In genomic region chr7:73527225-73527624, GRCm38 (mm10) we compare ENCODE assay signal across 24 mouse cellular contexts. TPM values are rescaled to one million over a fixed set of nuclear protein-coding genes. Genes with fewer than 3 reads are reported as not detected.
A peak's percentile ranks its signal among the peaks of the same experiment; 100 is the strongest.
DNase-seq lines count a peak whose midpoint lies in the region; ATAC-seq and TF ChIP-seq lines count a peak whose summit lies in the region.
"Had no signal": no experiment of that assay in that cellular context is flagged by ENCODE, and none has a peak within 500 bp of the region (broad histone marks: within the 10 kb centered on the region; RNA-seq: fewer than 3 reads in every experiment).

No protein-coding gene starts in this region.

- no peaks in the 10 kb centered on the region for H3K9me3 ChIP-seq in limb, embryonic 11.5 days (ENCODE audit: control insufficient read depth, low read length)
- H3K9me3 ChIP-seq in limb, embryonic 10.5 days (replicated peaks), result no peaks in the 10 kb centered on the region
- H3K9me3 ChIP-seq: embryonic facial prominence, embryonic 15.5 days; forebrain, embryonic 10.5 days; heart, embryonic 12.5 days had no signal

- no peak overlapping the region for H3K4me2 ChIP-seq in limb, embryonic 11.5 days (ENCODE audit: low read depth, severe bottlenecking)
- H3K4me2 ChIP-seq: embryonic facial prominence, embryonic 15.5 days; heart, embryonic 12.5 days; hindbrain, embryonic 14.5 days had no signal

- no peak for TF ChIP-seq CTCF in gastrocnemius, adult 2 months (IDR thresholded peaks at IDR 0.05)

- ATAC-seq in limb, embryonic 11.5 days (ENCODE audit: insufficient number of reproducible peaks, low FRiP score, low TSS enrichment, low read depth), result no peak
- peak; percentile 11; the same call in 1 of the 2 replicates for ATAC-seq in common myeloid progenitor, adult 5-6 weeks (replicated peaks; ENCODE audit: low read depth, poor library complexity, severe bottlenecking)
- 0 out of 2 replicates have a peak, but pooled peaks have one; percentile 25 for ATAC-seq in monocyte, adult 5-6 weeks (replicated peaks; ENCODE audit: insufficient number of reproducible peaks, low FRiP score, low TSS enrichment, poor library complexity, severe bottlenecking)
- ATAC-seq: intestine, embryonic 16.5 days had no signal

- H3K27ac ChIP-seq in gastrocnemius, adult 2 months, result peak overlapping the region; percentile 48
- H3K27ac ChIP-seq in limb, embryonic 11.5 days (replicated peaks; ENCODE audit: low read depth, low read length), result peak overlapping the region; percentile 22; the same call in 1 of the 2 replicates
- H3K27ac ChIP-seq in limb, embryonic 10.5 days, result no peak overlapping the region
- H3K27ac ChIP-seq: embryonic facial prominence, embryonic 15.5 days; forebrain, embryonic 10.5 days; hindbrain, embryonic 14.5 days; kidney, postnatal 0 days had no signal

- peaks cover 6% of the 10 kb centered on the region for H3K36me3 ChIP-seq in limb, embryonic 11.5 days (ENCODE audit: control insufficient read depth, insufficient read depth, low read length)
- peaks cover 47% of the 10 kb centered on the region for H3K36me3 ChIP-seq in limb, embryonic 10.5 days

- H3K4me1 ChIP-seq in limb, embryonic 11.5 days (ENCODE audit: control insufficient read depth, insufficient read depth, low read length), result no peaks in the 10 kb centered on the region
- H3K4me1 ChIP-seq in limb, embryonic 10.5 days, result peaks cover 14% of the 10 kb centered on the region; the same call in 1 of the 2 replicates

- intact Hi-C loops in gastrocnemius, adult 2 months (cut with DNase I), result no loop called here
- intact Hi-C loops in gastrocnemius, postnatal 14 days (cut with DNase I; ENCODE audit: low total_unique reads), result no loop called here

- no peak for DNase-seq in gastrocnemius, adult 2 months
- no peak for DNase-seq in gastrocnemius, postnatal 14 days
- no peak for DNase-seq in limb, embryonic 11.5 days (ENCODE audit: low spot score)
- DNase-seq in limb, embryonic 10.5 days (ENCODE audit: low spot score), result no peak
- DNase-seq in layer of hippocampus, adult 18-20 months (ENCODE audit: low spot score in 2 of 2), result no peak
- DNase-seq: adrenal gland, adult 8-10 months; cerebellum, adult 11 months; cerebellum, postnatal 10 days; heart, postnatal 36 days; layer of hippocampus, postnatal 36 days; midbrain, embryonic 14.5 days; thymus, adult 18-20 months; thymus, postnatal 4 days had no signal

- no peak overlapping the region for H3K9ac ChIP-seq in limb, embryonic 11.5 days (ENCODE audit: low read length)
- H3K9ac ChIP-seq: embryonic facial prominence, embryonic 15.5 days; heart, embryonic 12.5 days; hindbrain, embryonic 14.5 days had no signal

- WGBS in limb, embryonic 11.5 days, result 86% methylated on average over 4 of the region's 4 CpGs
- 92% methylated on average over 4 of the region's 4 CpGs for WGBS in limb, embryonic 10.5 days

- H3K27me3 ChIP-seq in limb, embryonic 11.5 days (ENCODE audit: control insufficient read depth, insufficient read depth, low read length), result no peaks in the 10 kb centered on the region
- no peaks in the 10 kb centered on the region for H3K27me3 ChIP-seq in limb, embryonic 10.5 days (ENCODE audit: low read depth, poor library complexity, severe bottlenecking)
- H3K27me3 ChIP-seq: CH12.LX; embryonic facial prominence, embryonic 15.5 days; heart, embryonic 12.5 days had no signal

- H3K4me3 ChIP-seq in gastrocnemius, adult 2 months, result no peak overlapping the region
- no peak overlapping the region for H3K4me3 ChIP-seq in limb, embryonic 11.5 days (ENCODE audit: low read depth, low read length)
- H3K4me3 ChIP-seq in limb, embryonic 10.5 days, result no peak overlapping the region
- H3K4me3 ChIP-seq: embryonic facial prominence, embryonic 15.5 days; forebrain, embryonic 10.5 days; heart, embryonic 12.5 days; layer of hippocampus, adult 2 months; myocyte had no signal

RNA-seq across cellular contexts. Expression of gene Chd2, which starts 14.4 kb away (rescaled TPM):
- total RNA-seq in gastrocnemius, adult 2 months (2021), result 10 to 100 TPM; 40.7 to 48.4 TPM
- 10 to 100 TPM; 36.7 to 38.2 TPM for total RNA-seq in gastrocnemius, postnatal 14 days (2021)
- 48.9 and 64.6 TPM in 2 replicates for polyA plus RNA-seq in limb, embryonic 11.5 days (2014; fragmentation: Nextera tagmentation; extraction: Ambion mirVana)
- 33.7 and 53.2 TPM in 2 replicates for polyA plus RNA-seq in limb, embryonic 10.5 days (2016; fragmentation: Nextera tagmentation; extraction: Ambion mirVana)
- 184 and 190 TPM in 2 replicates for total RNA-seq in common myeloid progenitor, adult 5-6 weeks (2017)
- total RNA-seq in monocyte, adult 5-6 weeks (2017), result 241 to 361 TPM (median 252 TPM) in 3 replicates
- 10 to 100 TPM; 50.7 to 55.7 TPM for total RNA-seq in layer of hippocampus, adult 18-20 months (2021)
